Mouse (Mus musculus): ENCODE data around the gene Rnf41.

Rnf41 gene

DNA sequence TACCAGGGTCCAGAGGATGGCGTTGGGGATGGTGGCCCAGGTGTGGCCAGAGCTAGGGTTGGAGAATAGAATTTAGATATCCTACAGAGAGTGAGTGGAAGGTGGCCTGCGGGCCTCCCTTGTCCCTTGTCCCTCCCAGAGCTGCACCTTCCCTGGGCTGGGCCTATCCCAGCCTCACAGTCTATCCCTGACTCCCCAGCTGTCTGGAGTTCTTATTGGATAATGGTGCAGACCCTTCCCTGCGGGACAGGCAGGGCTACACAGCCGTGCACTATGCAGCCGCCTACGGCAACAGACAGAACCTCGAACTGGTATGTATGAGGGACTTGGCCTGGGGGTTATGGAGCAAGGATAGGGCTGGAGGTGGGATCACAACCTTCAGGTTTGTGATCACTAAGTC is 25.6 kb upstream of the Rnf41 start:
- DNase-seq (ENCODE audit: low spot score in 2 of 2), result no peak

GRCm38 (mm10) chr10:128388941-128389340 is 22.5 kb upstream of the Rnf41 start:
- DNase-seq (ENCODE audit: low spot score in 2 of 2), result no peak

DNA sequence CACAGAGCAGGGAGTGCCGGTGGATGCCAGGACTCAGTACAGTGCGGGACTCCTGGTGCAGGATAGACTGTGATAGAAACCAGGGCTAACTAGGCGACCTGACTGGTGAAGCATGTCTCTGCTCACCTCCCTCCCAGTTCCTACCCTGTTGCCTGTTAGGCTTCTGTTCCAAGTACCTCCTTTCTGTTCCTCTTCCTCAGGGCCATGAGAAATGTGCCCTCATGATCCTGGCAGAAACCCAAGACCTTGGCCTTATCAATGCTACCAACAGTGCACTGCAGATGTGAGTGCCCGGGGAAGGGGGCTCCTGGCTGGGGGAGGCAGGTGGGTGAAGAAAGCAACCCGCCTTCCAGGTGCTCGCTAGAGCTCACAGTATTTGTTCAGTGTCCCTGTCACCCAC is 21.9 kb upstream of the Rnf41 start:
- no peak for DNase-seq (ENCODE audit: low spot score in 2 of 2)

DNA sequence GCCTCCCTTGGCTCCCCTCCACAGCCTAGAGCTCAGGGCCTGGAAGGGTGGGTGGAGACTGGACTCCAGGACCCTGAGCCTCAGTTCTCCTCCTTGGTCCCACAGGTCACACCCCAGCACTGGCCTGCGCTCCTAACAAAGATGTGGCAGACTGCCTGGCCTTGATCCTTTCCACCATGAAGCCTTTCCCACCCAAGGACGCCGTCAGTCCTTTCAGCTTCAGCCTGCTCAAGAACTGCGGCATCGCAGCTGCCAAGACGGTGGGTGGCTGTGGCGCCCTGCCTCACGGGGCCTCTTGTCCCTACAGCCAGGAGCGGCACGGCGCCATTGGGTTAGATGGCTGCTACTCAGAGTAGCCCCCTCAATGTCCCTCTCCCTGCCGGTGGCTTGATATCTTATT is 21.1 kb upstream of the Rnf41 start:
- DNase-seq (ENCODE audit: low spot score in 2 of 2), result no peak

DNA sequence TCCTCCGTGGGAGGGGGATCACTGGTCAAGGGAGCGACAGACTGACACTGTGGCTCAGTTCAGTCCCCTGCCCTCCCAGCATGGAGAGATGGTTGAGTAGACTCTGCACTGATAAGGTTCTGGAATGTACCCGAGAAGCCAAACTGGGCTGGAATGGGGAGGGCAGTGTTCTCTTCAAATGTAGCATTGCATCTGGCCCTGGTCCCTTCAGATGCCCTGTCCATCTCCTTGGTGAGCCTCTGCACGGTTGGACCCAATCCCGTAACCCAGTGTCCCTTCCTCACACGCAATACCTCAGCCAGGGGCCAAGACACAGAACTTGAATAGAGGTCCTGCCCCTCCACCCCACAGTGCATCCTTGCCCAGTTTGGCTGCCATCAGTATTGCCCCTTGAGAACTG is 19.6 kb upstream of the Rnf41 start:
- no peak for DNase-seq (ENCODE audit: low spot score in 2 of 2)

- no peak for DNase-seq (ENCODE audit: low spot score in 2 of 2)
These were observed 15.3 kb upstream of the Rnf41 start for GRCm38 (mm10) chr10:128396017-128396673.

GRCm38 (mm10) chr10:128396716-128397264 is 14.7 kb upstream of the Rnf41 start:
- no peak for DNase-seq (ENCODE audit: low spot score in 2 of 2)

- DNase-seq (ENCODE audit: low spot score in 2 of 2), result no peak
These were observed 14.0 kb upstream of the Rnf41 start for GRCm38 (mm10) chr10:128397466-128397865.

DNA sequence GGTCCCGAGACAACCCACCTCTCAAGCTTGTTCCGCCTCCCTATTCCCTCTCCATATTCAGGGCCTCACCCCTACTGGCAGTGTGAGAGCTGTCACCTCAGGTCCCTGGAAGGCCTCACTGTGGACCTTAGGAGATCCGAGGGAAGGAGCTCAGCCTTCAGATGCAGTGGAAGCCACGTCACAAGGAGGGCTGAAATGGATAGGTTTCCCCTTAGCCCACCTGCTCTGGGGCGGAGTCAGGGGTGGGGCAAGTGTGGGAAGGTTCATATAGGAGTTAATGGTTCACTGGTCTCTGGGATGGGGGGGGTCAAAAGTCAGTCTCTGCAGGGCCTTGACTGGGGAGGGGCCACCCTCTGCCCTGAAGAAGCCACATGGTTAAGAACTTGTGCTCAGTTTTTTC is 11.1 kb upstream of the Rnf41 start:
- DNase-seq (ENCODE audit: low spot score in 2 of 2), result no peak

GRCm38 (mm10) chr10:128401056-128401455 is 10.4 kb upstream of the Rnf41 start, which contains the start of gene Slc39a5:
TSS of gene Slc39a5 (minus strand) at chr10:128401229.
- DNase-seq (ENCODE audit: low spot score in 2 of 2), result no peak

DNA sequence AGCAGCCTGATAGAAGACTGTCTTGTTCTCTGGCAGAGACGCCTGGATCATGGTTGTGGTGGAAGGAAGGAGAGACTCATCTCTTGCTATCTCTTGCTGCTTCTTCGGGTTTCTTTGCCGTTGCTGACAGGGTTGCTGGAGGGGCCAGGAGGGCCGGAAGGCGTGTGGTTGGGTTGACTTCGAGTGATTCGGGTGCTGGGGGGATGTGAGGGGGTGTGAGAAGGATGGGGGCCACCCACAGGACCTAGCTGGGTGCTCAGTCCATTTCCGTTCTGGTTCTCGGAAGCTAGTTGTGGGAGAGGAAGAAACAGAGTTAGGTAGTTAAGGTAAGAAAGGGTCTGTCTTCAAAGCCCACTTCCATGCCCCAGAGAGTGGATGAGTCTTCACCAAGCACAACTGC is 9.8 kb upstream of the Rnf41 start:
- no peak for DNase-seq (ENCODE audit: low spot score in 2 of 2)

- DNase-seq (ENCODE audit: low spot score in 2 of 2), result no peak
These were observed 7.5 kb upstream of the Rnf41 start for GRCm38 (mm10) chr10:128403931-128404330.

DNA sequence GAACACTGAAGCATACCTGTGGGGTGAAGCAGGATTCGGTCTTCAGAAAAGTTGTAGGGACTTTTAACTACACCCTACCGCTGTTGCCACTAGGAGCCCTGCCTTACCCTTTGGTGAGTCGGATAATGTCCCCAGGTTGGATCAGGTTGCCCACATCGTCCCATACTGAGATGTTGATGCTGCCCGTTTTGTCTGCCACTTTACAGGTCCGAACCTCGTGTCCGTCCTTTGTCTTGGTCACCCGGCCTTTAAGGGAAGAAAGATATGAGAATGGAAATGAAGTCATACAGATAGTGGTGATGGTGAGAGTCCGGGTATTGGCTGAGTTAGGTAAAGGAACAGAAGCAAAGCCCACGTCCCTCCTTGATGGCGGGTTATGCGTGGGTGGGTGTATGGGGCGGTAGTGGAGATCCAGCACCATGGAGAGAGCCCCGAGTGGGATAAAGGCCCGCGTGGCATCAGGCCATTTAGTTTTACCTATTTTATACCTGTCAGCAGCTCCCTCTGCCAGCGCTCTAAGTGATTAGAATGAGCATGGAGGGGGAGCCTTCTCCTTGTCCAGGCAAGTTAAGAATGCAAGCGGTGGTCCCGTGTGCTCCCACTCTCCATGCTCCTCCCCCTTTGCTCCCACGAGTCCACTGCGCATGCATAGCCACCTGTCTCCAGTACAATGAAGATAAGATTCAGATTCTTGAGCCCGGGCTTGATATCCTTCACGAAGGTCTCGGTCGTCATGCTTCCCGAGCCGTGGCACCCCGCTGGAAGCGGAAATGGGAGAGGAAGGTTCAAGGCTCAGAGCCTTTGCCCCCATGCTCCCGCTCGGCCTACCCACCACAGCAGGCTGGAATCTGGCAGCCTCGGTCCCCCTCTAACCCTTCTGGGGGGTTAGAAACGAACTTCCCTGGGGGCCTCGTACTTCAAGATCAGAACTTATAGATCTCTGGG is 2.6 kb upstream of the Rnf41 start:
- peak; percentile 61 to 70 for DNase-seq (ENCODE audit: low spot score in 2 of 2)

- peak; percentile 98 to 99 for DNase-seq (ENCODE audit: low spot score in 2 of 2)
These were observed 1.5 kb upstream of the Rnf41 start for GRCm38 (mm10) chr10:128409692-128410559.

GRCm38 (mm10) chr10:128410560-128410845 is 954 bp upstream of the Rnf41 start:
- no peak for DNase-seq (ENCODE audit: low spot score in 2 of 2)

- no peak for DNase-seq (ENCODE audit: low spot score in 2 of 2)
These were observed 561 bp downstream of the Rnf41 start for GRCm38 (mm10) chr10:128412055-128412381.

DNA sequence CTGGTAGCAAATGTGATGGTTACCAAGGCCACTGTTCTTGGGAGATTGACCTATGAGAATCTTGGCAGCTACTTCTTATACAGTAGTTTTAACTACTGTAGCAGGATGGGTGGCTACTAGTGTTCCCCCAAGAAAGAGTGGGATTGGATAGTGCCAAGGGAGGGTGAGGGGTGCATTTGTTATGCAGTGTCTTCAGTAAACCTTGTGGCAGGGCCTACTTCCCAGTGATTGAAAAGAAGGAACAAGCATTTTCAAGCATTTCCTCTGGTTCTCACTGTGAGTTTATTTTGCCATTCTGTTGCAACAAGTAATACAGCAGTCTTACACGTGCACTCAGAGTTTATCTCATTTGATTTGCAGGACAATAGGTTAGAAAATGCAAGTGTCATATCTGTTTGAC is 1.1 kb downstream of the Rnf41 start:
- DNase-seq (ENCODE audit: low spot score in 2 of 2), result no peak

DNA sequence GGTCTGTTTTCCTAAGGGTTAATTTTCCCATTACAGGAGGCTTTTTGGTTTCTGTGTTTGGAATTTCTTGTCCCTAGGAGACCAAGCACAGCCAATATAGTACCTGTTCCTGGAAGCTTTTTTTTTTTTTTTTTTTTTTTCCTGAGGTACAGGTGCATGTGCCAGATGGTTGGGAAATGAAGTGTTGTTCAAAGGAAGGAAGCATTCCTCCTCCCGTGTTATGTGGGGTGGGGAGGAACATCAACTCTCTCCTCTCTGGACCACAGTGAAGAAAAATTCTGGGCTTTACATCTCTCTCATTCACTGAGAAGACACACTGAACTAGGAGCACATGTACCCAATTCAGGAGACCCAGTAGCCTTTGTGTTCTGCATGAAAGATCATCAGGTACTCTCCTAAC is 1.6 kb downstream of the Rnf41 start:
- no peak for DNase-seq (ENCODE audit: low spot score in 2 of 2)

DNA sequence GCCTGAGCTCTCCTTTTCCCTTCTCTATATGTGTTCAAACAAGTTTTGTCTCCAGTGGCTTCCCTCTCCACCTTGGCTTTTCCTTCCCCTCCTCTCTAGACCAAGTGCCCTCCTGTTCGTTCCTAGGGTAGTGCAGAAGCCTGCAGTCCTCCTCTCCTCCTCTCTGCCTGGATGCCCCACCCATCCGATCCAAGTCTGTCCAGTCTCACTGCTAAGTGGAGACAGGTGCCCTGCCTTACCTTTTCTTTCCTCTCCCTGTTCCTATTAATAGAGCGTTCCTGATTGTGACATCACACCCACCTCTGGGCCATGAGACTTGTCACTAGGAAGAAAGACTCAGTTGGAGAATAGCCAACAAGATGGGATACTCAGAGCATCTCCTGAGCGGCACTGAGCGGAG is 3.4 kb downstream of the Rnf41 start:
- DNase-seq (ENCODE audit: low spot score in 2 of 2), result no peak

- no peak for DNase-seq (ENCODE audit: low spot score in 2 of 2)
These were observed 11.0 kb downstream of the Rnf41 start for GRCm38 (mm10) chr10:128422426-128422825.

DNA sequence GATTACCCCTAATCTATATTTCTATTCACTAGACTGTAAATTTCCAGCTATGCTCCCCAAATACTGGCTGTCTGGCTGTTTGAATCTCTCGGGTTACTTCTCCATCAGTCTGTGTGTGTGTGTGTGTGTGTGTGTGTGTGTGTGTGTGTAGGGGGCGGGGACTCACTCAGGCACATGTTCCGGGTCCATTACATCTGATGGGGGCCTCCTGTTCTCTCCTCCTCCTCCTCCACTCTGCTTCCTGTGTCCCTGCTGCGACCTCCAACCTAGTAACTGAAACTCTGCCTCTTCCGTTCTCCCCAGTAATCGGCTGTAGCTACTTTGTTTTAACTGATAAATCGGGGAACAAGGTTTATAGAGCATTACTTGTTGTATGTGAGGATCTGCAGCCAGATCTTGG is 13.1 kb downstream of the Rnf41 start:
- DNase-seq (ENCODE audit: low spot score in 2 of 2), result no peak

- no peak for DNase-seq (ENCODE audit: low spot score in 2 of 2)
These were observed 13.8 kb downstream of the Rnf41 start for GRCm38 (mm10) chr10:128425260-128425659.

All from right cerebral cortex, adult 2 months (tissue).